Mouse (Mus musculus): ENCODE measurements around the gene Ostf1. TPM values are rescaled to one million over a fixed set of nuclear protein-coding genes. Genes with fewer than 3 reads are reported as not detected.

Gene Ostf1
- polyA plus RNA-seq, 1 experiment: 119 TPM

GRCm38 (mm10) chr19:18643411-18643810 is 11.8 kb upstream of the Ostf1 start:
- no peak for TF ChIP-seq MAX (IDR thresholded peaks at IDR 0.05; ENCODE audit: low read depth)
- no peak for TF ChIP-seq TCF3 (IDR thresholded peaks at IDR 0.05; ENCODE audit: insufficient read length, low read depth)
- no peak for TF ChIP-seq SRF (IDR thresholded peaks at IDR 0.05; ENCODE audit: control insufficient read depth, insufficient read length, low read depth)
- no peak for TF ChIP-seq REST (IDR thresholded peaks at IDR 0.05; ENCODE audit: insufficient read depth, insufficient read length)
- no peak for TF ChIP-seq MYOD1 (IDR thresholded peaks at IDR 0.05; ENCODE audit: control insufficient read depth in 1 of 3, insufficient read length in 2 of 3, low read depth in 2 of 3)
- TF ChIP-seq POLR2A (IDR thresholded peaks at IDR 0.05; ENCODE audit: insufficient read length, low read depth): no peak
- no peak for TF ChIP-seq USF1 (IDR thresholded peaks at IDR 0.05; ENCODE audit: low read depth)
- TF ChIP-seq E2F4 (IDR thresholded peaks at IDR 0.05; ENCODE audit: insufficient read depth): no peak
- no peak for TF ChIP-seq MYOG (IDR thresholded peaks at IDR 0.05; ENCODE audit: control insufficient read depth in 1 of 3, insufficient read depth in 1 of 3, insufficient read length in 2 of 3, low read depth in 2 of 3)
- no peak for TF ChIP-seq POLR2AphosphoS2 (IDR thresholded peaks at IDR 0.05; ENCODE audit: insufficient read length, low read depth)
- TF ChIP-seq TCF12 (IDR thresholded peaks at IDR 0.05; ENCODE audit: insufficient read depth, poor library complexity, severe bottlenecking): no peak
- no peak for TF ChIP-seq CEBPB (IDR thresholded peaks at IDR 0.05; ENCODE audit: insufficient read depth, poor library complexity, severe bottlenecking)
- no peak overlapping the region for H3ac ChIP-seq (ENCODE audit: control insufficient read depth, insufficient read length)
- no peaks in the 10 kb centered on the region for H3K27me3 ChIP-seq (ENCODE audit: control insufficient read depth, insufficient read depth, insufficient read length)
- no peaks in the 10 kb centered on the region for H3K79me2 ChIP-seq (ENCODE audit: control insufficient read depth, insufficient read depth)
- H3K4me3 ChIP-seq: no peak overlapping the region
- H3K4me2 ChIP-seq (ENCODE audit: low read depth): no peak overlapping the region
- no peaks in the 10 kb centered on the region for H3K36me3 ChIP-seq (ENCODE audit: control insufficient read depth, insufficient read depth)

- Histone ChIP-seq H3K36me3 (ENCODE audit: control insufficient read depth, insufficient read depth) (no peaks in the 10 kb centered on the region), H3K27me3 (ENCODE audit: control insufficient read depth, insufficient read depth, insufficient read length) (no peaks in the 10 kb centered on the region), H3ac (ENCODE audit: control insufficient read depth, insufficient read length) (no peak overlapping the region), H3K4me3 (no peak overlapping the region), H3K79me2 (ENCODE audit: control insufficient read depth, insufficient read depth) (no peaks in the 10 kb centered on the region), H3K4me2 (ENCODE audit: low read depth) (no peak overlapping the region)
- no peak for TF ChIP-seq TCF3 (IDR thresholded peaks at IDR 0.05; ENCODE audit: insufficient read length, low read depth)
- TF ChIP-seq SRF (IDR thresholded peaks at IDR 0.05; ENCODE audit: control insufficient read depth, insufficient read length, low read depth): no peak
- no peak for TF ChIP-seq CEBPB (IDR thresholded peaks at IDR 0.05; ENCODE audit: insufficient read depth, poor library complexity, severe bottlenecking)
- no peak for TF ChIP-seq POLR2A (IDR thresholded peaks at IDR 0.05; ENCODE audit: insufficient read length, low read depth)
- no peak for TF ChIP-seq POLR2AphosphoS2 (IDR thresholded peaks at IDR 0.05; ENCODE audit: insufficient read length, low read depth)
These were observed 9.4 kb upstream of the Ostf1 start for GRCm38 (mm10) chr19:18641001-18641400.

- H3K36me3 ChIP-seq (ENCODE audit: control insufficient read depth, insufficient read depth): no peaks in the 10 kb centered on the region
- H3K4me3 ChIP-seq: no peak overlapping the region
- H3K27me3 ChIP-seq (ENCODE audit: control insufficient read depth, insufficient read depth, insufficient read length): no peaks in the 10 kb centered on the region
- no peak for TF ChIP-seq MAX (IDR thresholded peaks at IDR 0.05; ENCODE audit: low read depth)
- TF ChIP-seq E2F4 (IDR thresholded peaks at IDR 0.05; ENCODE audit: insufficient read depth): no peak
- TF ChIP-seq TCF12 (IDR thresholded peaks at IDR 0.05; ENCODE audit: insufficient read depth, poor library complexity, severe bottlenecking): no peak
- TF ChIP-seq USF1 (IDR thresholded peaks at IDR 0.05; ENCODE audit: low read depth): no peak
- TF ChIP-seq MYOD1 (IDR thresholded peaks at IDR 0.05; ENCODE audit: control insufficient read depth in 1 of 3, insufficient read length in 2 of 3, low read depth in 2 of 3): no peak
- TF ChIP-seq SRF (IDR thresholded peaks at IDR 0.05; ENCODE audit: control insufficient read depth, insufficient read length, low read depth): no peak
- TF ChIP-seq MYOG (IDR thresholded peaks at IDR 0.05; ENCODE audit: control insufficient read depth in 1 of 3, insufficient read depth in 1 of 3, insufficient read length in 2 of 3, low read depth in 2 of 3): no peak
- TF ChIP-seq CEBPB (IDR thresholded peaks at IDR 0.05; ENCODE audit: insufficient read depth, poor library complexity, severe bottlenecking): no peak
- TF ChIP-seq REST (IDR thresholded peaks at IDR 0.05; ENCODE audit: insufficient read depth, insufficient read length): no peak
- TF ChIP-seq TCF3 (IDR thresholded peaks at IDR 0.05; ENCODE audit: insufficient read length, low read depth): no peak
- TF ChIP-seq POLR2A (IDR thresholded peaks at IDR 0.05; ENCODE audit: insufficient read length, low read depth): no peak
- TF ChIP-seq POLR2AphosphoS2 (IDR thresholded peaks at IDR 0.05; ENCODE audit: insufficient read length, low read depth): no peak
- H3K4me2 ChIP-seq (ENCODE audit: low read depth): no peak overlapping the region
- H3ac ChIP-seq (ENCODE audit: control insufficient read depth, insufficient read length): no peak overlapping the region
- no peaks in the 10 kb centered on the region for H3K79me2 ChIP-seq (ENCODE audit: control insufficient read depth, insufficient read depth)
These were observed 7.9 kb upstream of the Ostf1 start for GRCm38 (mm10) chr19:18639552-18639951.

- H3K36me3 ChIP-seq (ENCODE audit: control insufficient read depth, insufficient read depth): no peaks in the 10 kb centered on the region
- H3K4me3 ChIP-seq: no peak overlapping the region
- no peak overlapping the region for H3ac ChIP-seq (ENCODE audit: control insufficient read depth, insufficient read length)
- H3K4me2 ChIP-seq (ENCODE audit: low read depth): no peak overlapping the region
- no peaks in the 10 kb centered on the region for H3K79me2 ChIP-seq (ENCODE audit: control insufficient read depth, insufficient read depth)
- TF ChIP-seq POLR2AphosphoS2 (IDR thresholded peaks at IDR 0.05; ENCODE audit: insufficient read length, low read depth): no peak
- no peak for TF ChIP-seq CEBPB (IDR thresholded peaks at IDR 0.05; ENCODE audit: insufficient read depth, poor library complexity, severe bottlenecking)
- TF ChIP-seq USF1 (IDR thresholded peaks at IDR 0.05; ENCODE audit: low read depth): no peak
- TF ChIP-seq POLR2A (IDR thresholded peaks at IDR 0.05; ENCODE audit: insufficient read length, low read depth): no peak
- no peak for TF ChIP-seq REST (IDR thresholded peaks at IDR 0.05; ENCODE audit: insufficient read depth, insufficient read length)
- no peak for TF ChIP-seq TCF3 (IDR thresholded peaks at IDR 0.05; ENCODE audit: insufficient read length, low read depth)
- no peak for TF ChIP-seq TCF12 (IDR thresholded peaks at IDR 0.05; ENCODE audit: insufficient read depth, poor library complexity, severe bottlenecking)
- no peak for TF ChIP-seq E2F4 (IDR thresholded peaks at IDR 0.05; ENCODE audit: insufficient read depth)
- H3K27me3 ChIP-seq (ENCODE audit: control insufficient read depth, insufficient read depth, insufficient read length): no peaks in the 10 kb centered on the region
These were observed 7.3 kb upstream of the Ostf1 start for GRCm38 (mm10) chr19:18638949-18639348.

GRCm38 (mm10) chr19:18637954-18638353 is 6.3 kb upstream of the Ostf1 start:
- H3K36me3 ChIP-seq (ENCODE audit: control insufficient read depth, insufficient read depth): no peaks in the 10 kb centered on the region
- no peaks in the 10 kb centered on the region for H3K79me2 ChIP-seq (ENCODE audit: control insufficient read depth, insufficient read depth)
- no peak overlapping the region for H3K4me3 ChIP-seq
- no peaks in the 10 kb centered on the region for H3K27me3 ChIP-seq (ENCODE audit: control insufficient read depth, insufficient read depth, insufficient read length)
- TF ChIP-seq MYOD1 (IDR thresholded peaks at IDR 0.05; ENCODE audit: control insufficient read depth in 1 of 3, insufficient read length in 2 of 3, low read depth in 2 of 3): no peak
- TF ChIP-seq TCF12 (IDR thresholded peaks at IDR 0.05; ENCODE audit: insufficient read depth, poor library complexity, severe bottlenecking): no peak
- no peak for TF ChIP-seq POLR2AphosphoS2 (IDR thresholded peaks at IDR 0.05; ENCODE audit: insufficient read length, low read depth)
- no peak for TF ChIP-seq E2F4 (IDR thresholded peaks at IDR 0.05; ENCODE audit: insufficient read depth)
- TF ChIP-seq MYOG (IDR thresholded peaks at IDR 0.05; ENCODE audit: control insufficient read depth in 1 of 3, insufficient read depth in 1 of 3, insufficient read length in 2 of 3, low read depth in 2 of 3): no peak
- TF ChIP-seq MAX (IDR thresholded peaks at IDR 0.05; ENCODE audit: low read depth): no peak
- no peak for TF ChIP-seq TCF3 (IDR thresholded peaks at IDR 0.05; ENCODE audit: insufficient read length, low read depth)
- TF ChIP-seq REST (IDR thresholded peaks at IDR 0.05; ENCODE audit: insufficient read depth, insufficient read length): no peak
- TF ChIP-seq CEBPB (IDR thresholded peaks at IDR 0.05; ENCODE audit: insufficient read depth, poor library complexity, severe bottlenecking): no peak
- no peak for TF ChIP-seq USF1 (IDR thresholded peaks at IDR 0.05; ENCODE audit: low read depth)
- no peak for TF ChIP-seq SRF (IDR thresholded peaks at IDR 0.05; ENCODE audit: control insufficient read depth, insufficient read length, low read depth)
- TF ChIP-seq POLR2A (IDR thresholded peaks at IDR 0.05; ENCODE audit: insufficient read length, low read depth): no peak
- H3ac ChIP-seq (ENCODE audit: control insufficient read depth, insufficient read length): no peak overlapping the region
- no peak overlapping the region for H3K4me2 ChIP-seq (ENCODE audit: low read depth)
